In the genomic region with DNA sequence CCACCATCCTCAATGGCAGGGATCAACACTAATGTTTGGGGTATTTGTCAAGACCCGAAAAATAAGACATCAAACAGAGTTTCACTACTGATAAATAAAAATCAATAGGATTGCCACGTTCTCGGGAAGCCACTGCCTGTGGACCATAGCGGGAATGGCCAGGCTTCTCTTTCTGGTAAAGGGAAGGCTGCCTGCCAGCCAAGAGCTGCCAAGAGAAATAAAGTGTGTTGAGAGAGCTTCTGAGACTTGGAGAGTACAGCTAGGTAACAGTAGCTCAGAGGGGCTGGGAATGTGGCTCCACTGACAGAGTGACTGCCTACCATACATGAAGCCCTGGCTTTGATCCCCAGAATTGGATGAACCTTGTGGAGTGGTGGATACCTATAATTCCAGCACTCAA, we compare ENCODE assay signal across 20 mouse cellular contexts.
DNase-seq lines count a peak whose midpoint lies in the region; ATAC-seq and TF ChIP-seq lines count a peak whose summit lies in the region.
"Had no signal": no experiment of that assay in that cellular context is flagged by ENCODE, and none has a peak within 500 bp of the region (broad histone marks: within the 10 kb centered on the region; RNA-seq: fewer than 3 reads in every experiment).

No protein-coding gene starts in this region.

- DNase-seq in gastrocnemius, adult 2 months, result peak; percentile 28
- no peak for DNase-seq in gastrocnemius, postnatal 14 days
- peak; percentile 23 for DNase-seq in heart, postnatal 4 days
- DNase-seq in heart, adult 8-10 months (ENCODE audit: low spot score), result no peak
- DNase-seq in thymus, postnatal 14 days, result peak; percentile 19
- DNase-seq in thymus, adult 18-20 months, result no peak
- no peak for DNase-seq in forebrain, postnatal 0 days
- DNase-seq: adrenal gland, postnatal 10 days; adrenal gland, postnatal 36 days; cerebellum, adult 18-20 months; cerebellum, adult 9-10 months; cerebellum, postnatal 14 days; gastrocnemius, postnatal 10 days had no signal

- TF ChIP-seq CTCF in gastrocnemius, adult 2 months (IDR thresholded peaks at IDR 0.05), result no peak
- no peak for TF ChIP-seq CTCF in forebrain, postnatal 0 days (IDR thresholded peaks at IDR 0.05; ENCODE audit: low read depth)

- no peaks in the 10 kb centered on the region for H3K27me3 ChIP-seq in forebrain, postnatal 0 days (ENCODE audit: insufficient read depth, low read length)
- H3K27me3 ChIP-seq: heart, embryonic 12.5 days; hindbrain, embryonic 12.5 days; hindbrain, embryonic 15.5 days had no signal

- H3K27ac ChIP-seq in gastrocnemius, adult 2 months, result no peak overlapping the region
- H3K27ac ChIP-seq in forebrain, postnatal 0 days (ENCODE audit: low read depth, low read length), result no peak overlapping the region
- H3K27ac ChIP-seq: heart, adult 2 months; heart, embryonic 15.5 days; hindbrain, embryonic 12.5 days; hindbrain, embryonic 15.5 days had no signal

- H3K9me3 ChIP-seq in forebrain, postnatal 0 days (ENCODE audit: low read length), result no peaks in the 10 kb centered on the region
- H3K9me3 ChIP-seq: heart, embryonic 12.5 days; heart, embryonic 15.5 days; hindbrain, embryonic 12.5 days; hindbrain, embryonic 15.5 days had no signal

- no peak for ATAC-seq in forebrain, postnatal 0 days
- ATAC-seq: activated CD4-positive, CD25-positive, alpha-beta regulatory T cell, adult 4 months; forebrain, embryonic 14.5 days had no signal

- WGBS in forebrain, postnatal 0 days, result 90% methylated on average over 4 of the region's 4 CpGs

- intact Hi-C loops in gastrocnemius, adult 2 months (cut with DNase I), result loop anchor here (5.0 kb wide), 1 partner anchor 44 kb away; no protein-coding TSS in a partner anchor
- intact Hi-C loops in gastrocnemius, postnatal 14 days (cut with DNase I; ENCODE audit: low total_unique reads), result no loop called here

- no peaks in the 10 kb centered on the region for H3K36me3 ChIP-seq in forebrain, postnatal 0 days (ENCODE audit: insufficient read depth)
- H3K36me3 ChIP-seq: heart, embryonic 12.5 days; heart, embryonic 15.5 days; hindbrain, embryonic 12.5 days; hindbrain, embryonic 15.5 days had no signal

- H3K4me3 ChIP-seq in gastrocnemius, adult 2 months, result no peak overlapping the region
- no peak overlapping the region for H3K4me3 ChIP-seq in forebrain, postnatal 0 days (ENCODE audit: low read depth, low read length)
- H3K4me3 ChIP-seq: heart, adult 2 months; heart, embryonic 12.5 days; heart, embryonic 15.5 days; hindbrain, embryonic 12.5 days; hindbrain, embryonic 15.5 days had no signal

- no peak overlapping the region for H3K4me2 ChIP-seq in forebrain, postnatal 0 days (ENCODE audit: low read depth)
- H3K4me2 ChIP-seq: heart, embryonic 12.5 days; heart, embryonic 15.5 days; hindbrain, embryonic 12.5 days; hindbrain, embryonic 15.5 days had no signal

- H3K4me1 ChIP-seq in forebrain, postnatal 0 days (ENCODE audit: insufficient read depth), result no peaks in the 10 kb centered on the region

- H3K9ac ChIP-seq in forebrain, postnatal 0 days, result no peak overlapping the region
- H3K9ac ChIP-seq: heart, embryonic 12.5 days; heart, embryonic 15.5 days; hindbrain, embryonic 12.5 days; hindbrain, embryonic 15.5 days had no signal

Comparison
In these comparisons a context has a peak if more than half of its experiments do, and no peak if none do; other contexts are left out.
1. DNase-seq: peak in gastrocnemius, adult 2 months (single experiment), heart, postnatal 4 days (single experiment) and thymus, postnatal 14 days (single experiment); none in gastrocnemius, postnatal 14 days (single experiment), heart, adult 8-10 months (single experiment), thymus, adult 18-20 months (0 of 2) and forebrain, postnatal 0 days (single experiment).